Mouse (Mus musculus) natural killer cell, adult 2 months (primary cell): ENCODE results near the gene Gm42906.

Source experiments
- DNase-seq, 2 experiments: peaks; one replicate each; pipeline ENCODE4 v3.0.0; 2022; ENCODE audit warnings: low spot score in 2 of 2

Gene Gm42906

DNA sequence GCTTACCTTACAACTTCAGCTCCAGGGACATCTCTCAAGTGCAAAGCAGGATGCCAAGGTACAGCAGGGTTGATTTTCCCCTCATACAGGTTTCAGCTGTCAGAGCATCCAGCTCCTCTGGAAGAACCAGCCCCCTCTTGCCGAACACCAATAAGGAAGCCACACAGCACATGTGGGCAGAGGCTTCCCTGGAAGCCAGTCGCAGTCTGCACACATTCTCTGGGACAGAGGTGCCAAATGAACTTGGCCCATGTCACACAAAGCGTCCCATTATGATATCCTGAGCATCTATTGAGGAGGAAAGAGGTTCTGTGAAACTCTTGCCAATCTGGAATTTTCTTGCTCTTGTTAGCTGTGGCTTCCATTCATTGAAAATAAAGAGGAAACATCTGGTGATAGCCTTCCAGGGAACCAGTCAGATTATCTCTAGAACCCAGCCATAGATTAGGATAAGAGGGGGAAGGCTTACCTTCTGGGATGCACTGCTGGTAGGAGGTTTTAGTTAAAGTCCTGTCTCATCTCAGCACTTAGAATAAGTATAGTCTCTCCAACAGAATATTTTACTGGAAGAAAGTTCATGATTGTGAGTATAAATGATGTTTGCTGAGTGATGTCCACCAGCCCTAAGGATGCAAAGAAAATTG is at the start of gene Gm42906:
Gene Gm42906, minus strand, starts transcription at position 51 of the 644 bp plus-strand sequence.
- DNase-seq, result no peak

DNA sequence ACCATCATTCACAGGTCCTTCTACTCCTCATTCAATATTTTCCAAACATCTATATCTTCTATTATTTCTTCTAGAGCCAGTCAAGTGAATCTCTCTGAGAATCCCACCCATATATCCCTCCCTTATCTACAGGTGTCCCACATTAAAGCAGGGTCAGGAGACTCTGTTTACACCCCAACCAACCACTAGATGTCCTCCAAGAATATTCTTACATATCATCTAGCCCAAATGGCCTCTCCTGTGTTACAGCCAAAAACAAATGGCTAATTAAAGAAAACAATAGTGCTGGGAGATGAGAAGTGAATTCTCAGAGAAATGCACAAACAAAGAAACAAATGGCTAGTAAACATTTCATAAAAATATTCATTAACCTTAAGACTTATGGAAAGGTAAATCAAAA is 17.7 kb upstream of the Gm42906 start:
- no peak for DNase-seq

DNA sequence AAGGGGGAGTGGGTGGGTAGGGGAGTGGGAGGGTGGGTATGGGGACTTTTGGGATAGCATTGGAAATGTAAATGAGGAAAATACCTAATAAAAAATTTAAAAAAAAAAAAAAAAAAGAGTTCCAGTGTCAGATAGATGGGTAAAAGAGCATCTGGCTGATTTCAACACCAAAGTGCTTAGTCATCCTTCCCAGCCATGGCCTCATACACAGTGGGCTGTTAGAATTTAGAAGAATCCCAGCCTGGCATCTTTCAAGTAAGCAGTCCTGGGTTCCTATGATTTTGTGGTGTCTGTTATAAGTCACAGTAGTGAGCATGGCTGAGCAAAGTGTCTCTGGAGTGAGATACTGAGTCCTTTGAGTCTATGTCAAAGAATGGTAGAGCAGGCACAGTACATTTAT is 7.1 kb upstream of the Gm42906 start:
- DNase-seq, result no peak

DNA sequence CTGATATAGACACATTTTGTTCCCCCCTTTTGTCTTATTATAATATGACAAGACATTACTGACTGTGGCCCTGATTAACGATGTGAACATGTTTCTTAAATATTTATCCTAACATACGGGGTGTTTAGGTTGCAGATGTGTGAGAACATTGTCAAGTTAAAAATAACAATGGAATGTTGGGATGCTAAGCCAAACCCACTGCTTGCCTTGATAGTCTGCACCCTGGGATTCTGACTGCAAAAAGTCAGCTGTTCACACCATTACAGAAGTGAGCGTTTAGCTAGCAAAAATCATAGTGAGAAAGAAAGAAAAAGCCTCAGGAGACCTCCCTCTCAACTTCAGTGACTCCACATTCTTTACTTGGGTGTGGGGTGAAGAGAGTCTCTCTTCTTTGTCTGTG is 1.5 kb downstream of the Gm42906 start:
- no peak for DNase-seq

DNA sequence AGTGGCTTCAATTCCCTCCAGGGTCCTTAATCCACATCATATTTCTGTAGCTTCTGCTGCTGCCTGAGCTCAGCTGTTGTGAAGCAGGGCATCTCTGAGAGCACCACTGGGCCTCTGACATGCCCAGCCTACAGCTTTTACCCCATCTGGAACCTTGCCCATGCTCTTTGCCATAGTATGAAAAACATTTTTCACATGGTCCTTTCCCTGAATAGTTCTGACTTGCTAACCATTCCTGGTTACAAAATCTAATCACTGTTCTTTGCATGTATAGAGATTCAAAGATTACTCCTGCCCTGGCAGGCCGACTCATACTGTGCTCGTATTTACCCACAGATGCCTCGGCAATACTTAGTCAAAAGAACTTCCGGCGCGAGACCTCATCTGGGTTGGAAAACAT is 5.3 kb downstream of the Gm42906 start:
- DNase-seq, result no peak

DNA sequence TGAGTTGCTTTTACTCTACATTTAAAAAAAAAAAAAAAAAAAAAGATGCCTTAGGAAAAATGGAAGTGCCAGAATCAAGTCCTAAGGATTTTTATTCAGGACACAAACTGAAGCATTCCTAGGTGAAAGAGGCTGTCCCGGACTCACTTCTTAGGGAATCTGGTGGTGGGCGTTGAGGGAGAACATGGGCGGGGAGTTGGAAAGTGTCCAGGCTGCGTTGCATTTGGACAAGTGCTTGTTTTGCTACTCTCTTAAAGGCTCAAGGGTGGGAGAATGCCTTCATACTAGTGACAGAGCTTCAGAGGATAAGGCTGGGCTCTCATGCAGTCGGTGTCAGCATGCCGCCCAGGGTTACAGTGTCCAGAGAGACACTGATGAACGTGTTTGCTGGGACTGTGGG is 6.1 kb downstream of the Gm42906 start:
- no peak for DNase-seq

DNA sequence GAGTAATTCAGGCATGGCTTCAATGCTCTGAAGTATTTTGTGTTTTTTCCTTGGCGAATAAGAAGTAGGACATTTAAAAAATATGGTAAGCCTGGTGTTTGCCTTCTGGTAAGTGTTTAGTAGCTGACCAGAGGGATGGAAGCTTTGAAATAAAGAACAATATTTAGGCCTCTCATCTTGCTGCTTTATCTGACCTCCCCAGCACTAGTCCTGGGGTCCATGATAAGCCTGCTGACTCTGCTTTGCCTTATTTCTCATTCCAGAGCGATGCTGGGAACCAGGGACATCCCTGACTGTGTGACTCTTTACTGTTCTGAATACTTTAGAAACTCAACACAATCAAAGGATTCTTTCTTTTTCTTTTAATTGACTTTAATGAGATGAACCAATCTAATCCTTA is 9.4 kb downstream of the Gm42906 start:
- DNase-seq, result no peak

DNA sequence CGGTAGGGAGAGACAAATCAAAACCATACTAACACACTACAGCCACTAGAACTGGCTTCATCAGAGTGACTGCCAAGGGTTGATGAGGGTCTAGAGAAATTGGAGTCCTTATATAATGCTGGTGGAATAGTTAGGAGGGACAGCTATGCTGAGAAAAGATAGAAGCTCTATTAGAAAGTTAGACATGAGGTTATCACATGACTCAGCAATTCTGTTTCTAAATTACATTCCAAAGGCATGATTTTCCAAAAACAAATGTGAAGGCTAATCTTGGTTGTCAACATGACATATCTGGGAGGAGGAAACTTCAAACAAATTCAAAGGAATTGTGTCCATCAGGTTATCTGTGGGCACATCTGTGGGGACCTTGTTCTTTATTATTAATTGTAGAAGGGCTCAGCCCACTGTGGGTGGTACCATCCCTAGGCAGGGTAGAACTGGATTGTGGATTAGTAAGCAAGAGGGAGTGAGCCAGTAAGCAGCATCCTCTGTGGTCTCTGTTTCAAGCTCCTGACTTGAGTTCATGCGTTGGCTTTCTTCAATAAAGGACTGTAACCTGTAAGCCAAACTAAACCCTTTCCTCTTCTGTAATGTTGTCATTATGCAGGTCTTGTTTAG is 10.4 kb downstream of the Gm42906 start:
- no peak for DNase-seq

DNA sequence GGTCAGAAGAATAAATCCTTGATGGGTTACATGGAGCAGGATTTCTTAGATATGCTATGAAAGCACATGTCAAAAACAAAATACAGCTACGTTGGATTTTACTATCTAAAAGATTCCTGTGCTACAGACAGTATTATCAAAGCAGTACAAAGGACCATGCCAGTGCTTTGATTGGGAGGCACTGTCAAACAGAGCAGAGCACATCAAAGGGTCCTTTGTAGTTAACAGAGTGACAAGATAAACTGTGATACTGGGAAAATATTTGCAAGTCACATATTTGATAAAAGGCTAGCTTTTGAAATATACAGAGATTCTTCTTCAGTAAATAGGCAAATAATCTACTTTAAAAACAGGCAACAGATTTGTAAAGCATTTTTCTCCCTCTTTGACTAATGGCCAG is 11.0 kb downstream of the Gm42906 start:
- DNase-seq, result no peak

DNA sequence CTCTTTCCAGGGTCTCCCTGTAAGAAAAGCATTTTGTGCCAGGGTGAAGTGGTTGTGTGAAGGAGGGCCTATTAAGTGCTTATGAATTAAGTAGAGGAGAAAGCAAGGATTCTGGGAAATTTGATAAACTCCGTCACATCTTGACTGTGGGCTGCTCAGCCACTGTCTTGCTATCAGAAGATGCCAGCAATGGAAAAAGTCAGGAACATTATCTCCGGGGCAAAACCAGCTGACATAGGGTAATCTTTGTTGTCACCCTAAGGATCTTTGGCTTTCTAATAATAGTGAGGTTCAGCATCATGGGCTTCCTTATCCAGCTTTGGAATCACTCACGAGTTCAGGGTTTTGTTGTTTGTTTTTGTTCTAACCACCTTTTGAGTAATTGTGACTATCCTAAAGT is 14.3 kb downstream of the Gm42906 start:
- DNase-seq, result no peak

DNA sequence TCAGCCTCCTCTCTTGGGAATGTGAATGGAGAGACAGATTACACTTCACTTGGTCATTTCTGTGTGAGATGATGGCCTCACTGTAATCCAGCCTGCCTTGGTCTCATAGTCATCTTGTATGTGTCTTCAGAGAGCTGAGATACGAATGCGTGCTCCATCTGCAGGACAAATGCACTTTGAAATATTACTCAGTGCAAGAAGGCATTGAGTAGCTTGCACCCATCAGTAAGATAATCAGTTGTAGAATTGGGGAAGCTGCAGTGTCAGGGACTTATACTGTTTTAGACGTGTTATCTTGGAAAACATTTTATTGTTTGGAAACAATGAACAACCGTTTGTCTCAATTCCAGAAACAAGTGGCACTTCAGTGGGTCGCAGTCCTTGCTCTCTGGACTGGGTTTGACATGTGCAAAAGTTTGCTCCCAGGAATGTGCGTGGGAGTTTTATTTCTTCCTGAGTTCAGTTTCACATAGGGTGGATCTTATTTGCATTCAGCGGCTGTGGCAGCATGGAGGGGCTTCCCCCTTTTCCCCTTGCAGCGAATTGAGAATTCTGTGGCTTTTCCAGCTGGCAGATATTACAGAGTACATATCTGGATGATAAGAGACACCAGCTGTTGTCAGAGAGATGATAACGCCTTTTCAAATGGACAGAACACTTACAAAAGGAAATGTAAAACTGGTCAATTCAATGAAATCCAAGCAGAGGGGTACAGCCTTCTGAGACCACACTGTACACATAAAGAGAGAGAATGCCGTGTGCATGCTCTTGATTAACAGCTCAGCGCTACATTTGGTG is 15.1 kb downstream of the Gm42906 start:
- no peak for DNase-seq

DNA sequence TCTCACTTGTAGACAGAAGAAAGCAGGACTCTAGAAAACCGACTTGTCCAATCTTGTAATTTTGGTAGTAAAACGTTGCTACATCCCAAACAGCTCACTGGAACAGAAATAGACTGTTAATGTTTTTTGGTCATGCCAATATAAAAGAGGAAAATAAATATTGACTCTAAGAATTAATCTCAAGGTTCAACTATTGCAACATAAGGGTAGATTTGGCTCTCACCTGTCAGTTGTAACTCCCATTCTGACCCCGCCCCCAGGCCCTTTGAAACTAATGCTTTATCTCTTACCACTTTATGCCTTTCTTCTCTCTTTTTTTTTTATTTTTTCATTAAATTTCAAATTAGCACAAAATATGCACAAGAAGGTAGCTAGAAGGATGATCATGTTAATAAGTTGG is 18.0 kb downstream of the Gm42906 start:
- no peak for DNase-seq

DNA sequence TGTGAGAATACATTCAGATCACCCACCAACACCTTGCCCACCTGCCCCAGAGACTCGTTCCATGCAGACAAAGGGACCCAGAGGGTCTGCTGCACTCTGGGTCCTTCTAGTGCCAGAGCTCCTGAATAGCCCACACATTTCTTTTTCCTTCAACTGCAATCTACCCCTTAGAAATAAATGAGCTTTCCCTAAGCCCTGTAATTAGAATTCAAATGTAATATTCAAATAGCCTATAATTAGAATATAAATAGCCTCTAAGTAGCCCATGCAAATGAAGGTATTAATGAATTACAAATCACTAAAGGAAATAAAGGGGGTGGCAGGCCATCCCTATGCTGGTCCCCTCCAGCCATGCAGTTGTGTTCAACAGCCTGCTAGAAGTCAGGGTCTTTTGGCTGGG is 18.7 kb downstream of the Gm42906 start:
- DNase-seq, result no peak

DNA sequence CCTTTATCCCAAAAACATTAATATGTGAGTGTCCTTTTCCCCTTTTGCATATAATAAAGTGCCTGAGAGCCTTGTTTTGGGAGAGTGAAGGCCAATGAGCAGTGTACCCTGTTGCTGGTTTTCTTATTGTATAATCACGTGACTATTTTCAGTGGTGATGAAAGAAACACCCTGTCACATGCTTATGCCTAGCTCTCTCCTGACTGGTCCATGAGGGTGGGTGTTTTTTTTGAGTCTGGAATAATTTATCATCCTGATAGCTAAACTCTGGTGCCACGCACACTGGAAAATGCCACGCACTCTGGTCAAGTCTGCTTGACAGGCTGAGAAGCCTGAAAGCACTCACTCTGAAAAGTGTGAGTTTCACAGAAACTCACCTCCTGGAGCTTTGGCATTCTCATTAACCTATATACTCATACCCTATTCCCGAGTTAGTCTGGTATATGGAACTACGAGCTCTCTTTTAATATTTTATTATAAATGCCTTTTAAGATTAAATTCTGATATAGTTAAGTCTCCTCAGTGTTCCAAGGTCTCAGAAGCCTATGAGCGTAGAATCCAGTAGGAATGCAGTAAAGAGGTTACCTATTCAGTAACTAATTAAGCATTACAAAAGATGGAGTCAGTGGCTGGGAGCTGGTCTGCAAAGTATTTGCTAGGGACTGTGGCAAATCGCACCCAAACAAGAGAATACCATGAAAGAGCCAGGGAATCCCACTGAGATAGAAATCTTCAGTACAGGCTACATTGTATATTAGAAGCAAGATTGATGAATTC is 19.7 kb downstream of the Gm42906 start:
- DNase-seq, result no peak

DNA sequence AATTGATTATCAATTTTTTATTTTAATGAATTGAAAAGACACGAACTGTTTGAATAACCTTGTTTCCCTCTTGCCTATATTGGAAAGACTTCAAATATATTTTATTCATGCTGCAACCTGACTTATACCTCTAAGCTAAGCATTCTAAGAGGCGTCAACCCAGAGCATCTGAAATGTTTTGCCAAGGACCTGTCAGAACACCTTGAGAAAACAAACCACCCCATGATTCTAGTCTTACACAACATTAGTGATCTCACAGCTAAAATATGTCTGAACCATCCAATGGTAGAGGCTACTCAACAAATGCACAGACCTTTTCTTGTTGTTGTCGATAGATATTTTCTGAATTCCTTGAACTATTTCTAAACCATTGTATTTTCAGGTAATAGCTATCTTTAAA is 20.5 kb downstream of the Gm42906 start:
- DNase-seq, result no peak

DNA sequence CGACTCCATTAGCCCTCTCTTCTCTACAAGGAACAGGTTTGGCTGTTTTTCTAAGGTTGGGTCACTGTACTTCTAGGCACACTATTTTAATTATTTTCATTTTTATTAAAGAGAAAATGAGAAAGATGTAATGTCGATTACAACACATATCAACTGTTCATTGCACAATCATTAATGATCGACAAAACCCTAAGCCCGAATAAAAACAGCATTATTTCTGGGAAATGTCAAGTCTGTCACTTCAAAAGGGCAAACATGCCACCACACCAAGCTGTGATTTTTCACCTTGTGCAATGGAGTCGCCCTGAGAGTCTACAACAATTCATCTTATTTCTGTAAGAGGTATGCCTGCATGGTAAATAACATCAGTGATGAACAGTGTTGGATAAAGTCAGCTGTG is 21.7 kb downstream of the Gm42906 start:
- DNase-seq, result no peak

DNA sequence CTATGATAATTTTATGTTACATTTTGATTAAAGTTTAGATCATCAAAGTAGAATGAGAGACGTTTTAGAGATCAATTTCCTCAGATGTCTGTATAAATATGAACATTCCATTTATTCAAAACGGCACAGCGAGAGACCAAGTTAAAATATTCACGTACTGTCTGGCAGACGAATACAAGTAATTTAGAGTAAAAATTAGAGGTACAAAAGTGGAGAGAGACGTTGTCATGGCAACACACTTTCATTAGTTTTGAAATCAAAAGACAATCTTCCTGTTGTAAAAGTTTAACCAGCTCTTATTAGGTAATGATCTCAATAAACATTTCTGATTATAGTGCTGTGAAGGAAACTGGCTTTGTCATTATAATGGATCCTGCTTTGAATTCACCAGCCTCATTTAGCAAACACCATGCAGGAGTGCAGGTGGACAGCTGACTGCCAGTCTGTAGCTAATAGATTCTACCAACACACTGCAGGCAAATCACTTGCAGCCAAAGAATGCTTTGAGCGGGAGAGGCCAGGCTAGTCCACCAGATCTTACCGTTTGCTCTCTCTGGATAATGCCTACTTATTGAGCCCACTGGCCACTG is 22.6 kb downstream of the Gm42906 start:
- no peak for DNase-seq

DNA sequence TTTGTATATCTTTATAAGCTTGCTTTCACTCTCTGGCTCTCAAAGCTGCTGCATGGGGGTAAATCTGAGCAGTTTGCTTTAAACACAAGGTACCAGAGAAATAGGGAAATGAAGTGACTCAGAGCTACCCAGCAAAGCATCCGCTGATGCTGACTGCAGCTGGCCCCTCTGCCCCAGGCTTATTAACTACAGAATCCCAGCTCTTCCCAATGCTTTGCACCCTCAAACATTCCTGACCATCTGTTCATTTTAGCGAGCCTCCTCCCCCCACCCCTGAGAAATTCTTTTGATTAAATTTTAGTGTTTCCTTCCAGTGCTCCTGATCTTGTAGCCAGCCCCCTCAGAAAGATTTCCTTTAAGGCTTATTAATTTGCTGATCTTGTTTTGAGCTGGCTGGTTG is 24.4 kb downstream of the Gm42906 start:
- no peak for DNase-seq

DNA sequence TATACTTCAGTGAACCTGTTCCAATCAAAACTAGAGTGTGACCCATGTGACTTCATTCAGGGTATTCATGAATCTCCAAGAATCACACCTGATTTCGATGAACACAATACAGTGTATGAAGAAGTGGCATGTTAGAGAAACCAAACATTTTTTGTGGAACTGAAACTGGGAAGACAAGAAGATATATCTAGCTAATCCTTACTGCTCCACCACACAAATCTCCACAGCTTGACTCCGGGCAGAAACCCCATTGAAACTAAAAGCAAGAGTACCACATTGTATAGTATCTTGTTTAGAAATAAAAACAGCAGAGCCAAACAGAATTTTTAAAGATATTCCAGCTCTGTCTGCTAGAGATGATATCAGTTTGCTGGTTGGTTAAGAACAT is 27.4 kb downstream of the Gm42906 start:
- no peak for DNase-seq

DNA sequence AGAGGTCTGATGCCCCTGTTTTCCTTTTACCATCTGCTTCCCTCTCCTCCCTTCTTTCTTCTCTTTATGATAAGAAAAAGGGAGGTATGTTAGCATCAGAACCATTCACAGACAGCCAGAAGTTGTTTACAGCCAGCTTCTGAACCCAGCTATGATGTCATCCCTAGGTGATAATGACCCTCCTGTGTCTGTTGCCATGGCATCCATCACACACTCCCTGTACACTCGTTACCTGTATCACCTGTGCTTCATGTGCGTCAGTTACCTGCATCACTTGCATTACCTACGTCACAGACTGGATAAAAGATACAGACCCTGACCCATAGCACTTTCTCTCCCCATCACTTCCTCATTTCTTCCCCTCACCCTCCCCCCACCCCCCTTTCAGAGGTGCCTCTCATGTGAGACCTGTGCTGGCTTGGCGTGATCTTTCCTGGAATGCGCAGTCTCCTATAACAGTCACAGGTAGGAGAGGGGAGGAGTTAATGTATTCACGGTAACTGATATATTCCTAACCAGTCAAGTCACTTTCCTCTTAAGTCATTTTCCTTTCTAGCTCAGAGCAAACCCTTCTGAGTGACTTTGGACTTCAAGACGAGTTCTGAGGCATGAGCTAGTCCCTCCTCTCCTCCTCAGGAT is 27.9 kb downstream of the Gm42906 start:
- DNase-seq, result no peak

DNA sequence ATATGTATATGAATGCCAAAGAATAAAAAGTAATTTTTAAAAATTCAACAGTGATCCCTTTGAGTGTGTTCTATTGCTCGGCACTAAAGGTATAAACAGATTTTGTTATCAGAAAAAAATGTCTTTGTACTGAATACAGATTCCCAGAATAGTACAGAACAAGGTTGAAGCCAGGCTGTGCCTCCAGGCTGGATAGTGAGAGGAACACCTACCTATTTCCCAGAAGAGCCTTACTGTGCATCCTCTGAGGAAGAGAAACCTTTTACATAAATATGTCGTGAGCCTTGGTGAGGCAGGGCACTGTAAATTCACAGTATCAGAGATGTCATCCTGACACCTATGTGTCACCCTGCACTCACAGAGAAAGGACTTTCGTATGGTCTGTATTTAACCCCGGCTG is 31.8 kb downstream of the Gm42906 start:
- no peak for DNase-seq

DNA sequence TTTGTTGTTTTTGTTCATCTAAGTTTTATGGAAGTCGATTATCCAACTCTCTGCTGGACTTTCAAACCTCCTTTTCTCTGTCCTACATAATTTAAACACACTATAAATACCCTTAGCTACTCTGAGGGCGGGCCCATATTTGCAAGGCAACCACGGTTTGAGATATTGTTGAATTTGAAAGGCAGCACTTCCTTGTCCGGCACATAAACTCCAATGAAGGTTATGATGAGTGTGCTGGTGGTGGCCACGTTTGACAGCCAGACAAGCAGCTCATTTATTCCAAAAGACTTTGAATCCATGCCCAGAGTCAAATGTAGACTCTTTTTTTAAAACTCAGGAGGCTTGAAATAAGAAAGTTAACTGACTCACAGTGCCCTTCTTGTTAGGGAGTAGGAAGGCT is 33.3 kb downstream of the Gm42906 start:
- no peak for DNase-seq
